In the genomic region with DNA sequence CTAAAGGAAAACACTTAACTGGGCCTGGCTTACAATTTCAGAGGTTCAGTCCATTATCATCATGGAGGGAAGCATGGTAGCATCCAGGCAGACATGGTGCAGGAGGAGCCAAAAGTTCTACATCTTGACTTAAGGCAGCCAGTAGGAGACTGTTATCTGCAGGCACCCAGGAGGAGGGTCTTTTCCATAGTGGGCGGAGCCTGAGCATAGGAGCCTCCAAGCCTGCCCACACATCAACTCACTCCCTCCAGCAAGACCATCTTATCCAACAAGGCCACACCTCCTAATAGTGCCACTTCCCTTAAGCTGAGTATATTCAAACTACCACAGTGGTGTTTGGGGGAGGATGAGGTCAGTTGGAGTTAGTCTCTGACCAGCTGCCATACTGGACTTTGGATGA, we compare ENCODE assay signal across 17 mouse cellular contexts.
"Had no signal": no experiment of that assay in that cellular context is flagged by ENCODE, and none has a peak within 500 bp of the region (broad histone marks: within the 10 kb centered on the region; RNA-seq: fewer than 3 reads in every experiment).

No protein-coding gene starts in this region.

- H3K9me3 ChIP-seq: limb, embryonic 10.5 days; liver, embryonic 15.5 days; midbrain, embryonic 15.5 days; neural tube, embryonic 12.5 days had no signal

- H3K4me1 ChIP-seq: midbrain, embryonic 15.5 days; neural tube, embryonic 12.5 days had no signal

- H3K9ac ChIP-seq: liver, embryonic 15.5 days; lung, embryonic 14.5 days; midbrain, embryonic 15.5 days; neural tube, embryonic 12.5 days had no signal

- H3K36me3 ChIP-seq: limb, embryonic 10.5 days; liver, embryonic 15.5 days; midbrain, embryonic 15.5 days; neural tube, embryonic 12.5 days had no signal

- H3K27me3 ChIP-seq: liver, embryonic 15.5 days; midbrain, embryonic 15.5 days; neural tube, embryonic 12.5 days had no signal

- DNase-seq: kidney, adult 8-10 months; kidney, postnatal 4 days; lung, embryonic 14.5 days; lung, postnatal 10 days; lung, postnatal 4 days; retina, postnatal 1 day; right cerebral cortex, postnatal 4 days; thymus, postnatal 36 days had no signal

- ATAC-seq: midbrain, embryonic 15.5 days had no signal

- H3K4me3 ChIP-seq: layer of hippocampus, adult 2 months; left cerebral cortex, adult 2 months; limb, embryonic 10.5 days; liver, embryonic 15.5 days; megakaryocyte, embryonic 14.5 days; midbrain, embryonic 15.5 days; neural tube, embryonic 12.5 days had no signal

- H3K27ac ChIP-seq: kidney, postnatal 0 days; layer of hippocampus, adult 2 months; left cerebral cortex, adult 2 months; limb, embryonic 10.5 days; liver, embryonic 15.5 days; midbrain, embryonic 15.5 days; neural tube, embryonic 12.5 days had no signal

- H3K4me2 ChIP-seq: liver, embryonic 15.5 days; lung, embryonic 14.5 days; midbrain, embryonic 11.5 days; midbrain, embryonic 15.5 days; neural tube, embryonic 12.5 days had no signal
